In genomic region chr17:27194258-27195185, GRCm38 (mm10) we compare ENCODE assay signal across 8 mouse cellular contexts. TPM values are rescaled to one million over a fixed set of nuclear protein-coding genes. Genes with fewer than 3 reads are reported as not detected.
DNase-seq lines count a peak whose midpoint lies in the region; ATAC-seq lines count a peak whose summit lies in the region.

No protein-coding gene starts in this region.

- no peak overlapping the region for H3K4me2 ChIP-seq in embryonic facial prominence, embryonic 12.5 days (replicated peaks)
- H3K4me2 ChIP-seq in hindbrain, embryonic 12.5 days (replicated peaks) = no peak overlapping the region

- H3K9me3 ChIP-seq in embryonic facial prominence, embryonic 12.5 days = no peaks in the 10 kb centered on the region
- H3K9me3 ChIP-seq in embryonic facial prominence, embryonic 10.5 days = no peaks in the 10 kb centered on the region
- no peaks in the 10 kb centered on the region for H3K9me3 ChIP-seq in hindbrain, embryonic 12.5 days (replicated peaks)

- H3K4me3 ChIP-seq in embryonic facial prominence, embryonic 12.5 days = no peak overlapping the region
- no peak overlapping the region for H3K4me3 ChIP-seq in embryonic facial prominence, embryonic 10.5 days
- H3K4me3 ChIP-seq in hindbrain, embryonic 12.5 days = no peak overlapping the region

- H3K4me1 ChIP-seq in embryonic facial prominence, embryonic 12.5 days = 0 out of 2 replicates have a peak, but pooled peaks cover 2% of the 10 kb centered on the region
- H3K4me1 ChIP-seq in embryonic facial prominence, embryonic 10.5 days = peaks cover 21% of the 10 kb centered on the region
- H3K4me1 ChIP-seq in hindbrain, embryonic 12.5 days = peaks cover 23% of the 10 kb centered on the region

- H3K27me3 ChIP-seq in embryonic facial prominence, embryonic 12.5 days = no peaks in the 10 kb centered on the region
- H3K27me3 ChIP-seq in embryonic facial prominence, embryonic 10.5 days (replicated peaks; ENCODE audit: low read depth, poor library complexity, severe bottlenecking) = no peaks in the 10 kb centered on the region
- H3K27me3 ChIP-seq in hindbrain, embryonic 12.5 days = no peaks in the 10 kb centered on the region

- no peak for ATAC-seq in embryonic facial prominence, embryonic 12.5 days (ENCODE audit: insufficient number of reproducible peaks, insufficient read depth, low FRiP score, low TSS enrichment)
- ATAC-seq in hindbrain, embryonic 12.5 days (ENCODE audit: low FRiP score) = no peak
- peak; percentile 77 for ATAC-seq in megakaryocyte progenitor cell, adult 5-6 weeks (replicated peaks; ENCODE audit: poor library complexity)

- DNase-seq in embryonic facial prominence, embryonic 10.5 days (ENCODE audit: low spot score) = no peak
- DNase-seq in MN1 (ENCODE audit: low spot score) = peak; percentile 71
- DNase-seq in layer of hippocampus, adult 18-20 months (ENCODE audit: low spot score in 2 of 2) = no peak
- no peak for DNase-seq in left cerebral cortex, postnatal 4 days
- DNase-seq in heart, adult 8-10 months (ENCODE audit: low spot score) = no peak

- H3K9ac ChIP-seq in embryonic facial prominence, embryonic 12.5 days = no peak overlapping the region
- no peak overlapping the region; the same call in 1 of the 2 replicates for H3K9ac ChIP-seq in hindbrain, embryonic 12.5 days

- H3K27ac ChIP-seq in embryonic facial prominence, embryonic 12.5 days = 0 out of 2 replicates have a peak overlapping the region, but pooled peaks have one; percentile 6
- no peak overlapping the region for H3K27ac ChIP-seq in embryonic facial prominence, embryonic 10.5 days (replicated peaks)
- H3K27ac ChIP-seq in hindbrain, embryonic 12.5 days = peak overlapping the region; percentile 55

- 70% methylated on average over 20 of the region's 20 CpGs for WGBS in embryonic facial prominence, embryonic 12.5 days
- 71% methylated on average over 20 of the region's 20 CpGs for WGBS in embryonic facial prominence, embryonic 10.5 days
- WGBS in hindbrain, embryonic 12.5 days = 77% methylated on average over 20 of the region's 20 CpGs

- intact Hi-C loops in left cerebral cortex, postnatal 4 days (cut with DNase I) = no loop called here

- peaks cover 97% of the 10 kb centered on the region for H3K36me3 ChIP-seq in embryonic facial prominence, embryonic 12.5 days
- peaks cover 99% of the 10 kb centered on the region for H3K36me3 ChIP-seq in embryonic facial prominence, embryonic 10.5 days (replicated peaks)
- H3K36me3 ChIP-seq in hindbrain, embryonic 12.5 days = peaks cover 95% of the 10 kb centered on the region

RNA-seq across cellular contexts. Expression of gene Lemd2, which starts 9.7 kb away (rescaled TPM):
- 30.9 and 35.4 TPM in 2 replicates for polyA plus RNA-seq in embryonic facial prominence, embryonic 12.5 days (2016; fragmentation: Nextera tagmentation; extraction: Ambion mirVana)
- 18.8 and 20.0 TPM in 2 replicates for polyA plus RNA-seq in embryonic facial prominence, embryonic 10.5 days (2016; fragmentation: Nextera tagmentation; extraction: Ambion mirVana)
- polyA plus RNA-seq in hindbrain, embryonic 12.5 days (2016; fragmentation: Nextera tagmentation; extraction: Ambion mirVana) = 32.9 and 38.2 TPM in 2 replicates
- 12.1 and 13.0 TPM in 2 replicates for total RNA-seq in megakaryocyte progenitor cell, adult 5-6 weeks (2015)
- 21.4 and 21.8 TPM in 2 replicates for total RNA-seq in megakaryocyte progenitor cell, adult 5-6 weeks (2017)
- 10 to 100 TPM; 43.2 to 45.7 TPM for total RNA-seq in layer of hippocampus, adult 18-20 months (2021)
- total RNA-seq in left cerebral cortex, postnatal 4 days (2021) = 10 to 100 TPM; 64.7 to 67.8 TPM
- 10 to 100 TPM; 25.8 to 30.2 (median 27.8) TPM for total RNA-seq in heart, adult 8-10 months (2022)

RNA-seq across cellular contexts. Expression of gene Ip6k3, which starts 26.9 kb away (rescaled TPM):
- polyA plus RNA-seq in embryonic facial prominence, embryonic 12.5 days (2016; fragmentation: Nextera tagmentation; extraction: Ambion mirVana) = 0.13 and 0.35 TPM in 2 replicates
- not detected in 2 replicates for polyA plus RNA-seq in embryonic facial prominence, embryonic 10.5 days (2016; fragmentation: Nextera tagmentation; extraction: Ambion mirVana)
- polyA plus RNA-seq in hindbrain, embryonic 12.5 days (2016; fragmentation: Nextera tagmentation; extraction: Ambion mirVana) = 0.40 and 0.54 TPM in 2 replicates
- total RNA-seq in megakaryocyte progenitor cell, adult 5-6 weeks (2015) = not detected in 2 replicates
- total RNA-seq in megakaryocyte progenitor cell, adult 5-6 weeks (2017) = not detected in 2 replicates
- under 1 TPM; 0.46 to 0.64 TPM for total RNA-seq in layer of hippocampus, adult 18-20 months (2021)
- total RNA-seq in left cerebral cortex, postnatal 4 days (2021) = not detected
- 1 to 10 TPM; 3.7 to 9.2 (median 4.8) TPM for total RNA-seq in heart, adult 8-10 months (2022)
